Mouse (Mus musculus) lung, postnatal 4 days (tissue): ENCODE results near the gene Alppl2.
A peak's percentile ranks its signal among the peaks of the same experiment; 100 is the strongest.

ENCODE experiments used
- DNase-seq, 2 experiments: peaks; one replicate each; pipeline ENCODE4 v3.0.0; 2021

The Alppl2 gene

GRCm38 (mm10) chr1:87050072-87050471 lies 39.7 kb downstream of the Alppl2 start:
- DNase-seq = no peak

DNA sequence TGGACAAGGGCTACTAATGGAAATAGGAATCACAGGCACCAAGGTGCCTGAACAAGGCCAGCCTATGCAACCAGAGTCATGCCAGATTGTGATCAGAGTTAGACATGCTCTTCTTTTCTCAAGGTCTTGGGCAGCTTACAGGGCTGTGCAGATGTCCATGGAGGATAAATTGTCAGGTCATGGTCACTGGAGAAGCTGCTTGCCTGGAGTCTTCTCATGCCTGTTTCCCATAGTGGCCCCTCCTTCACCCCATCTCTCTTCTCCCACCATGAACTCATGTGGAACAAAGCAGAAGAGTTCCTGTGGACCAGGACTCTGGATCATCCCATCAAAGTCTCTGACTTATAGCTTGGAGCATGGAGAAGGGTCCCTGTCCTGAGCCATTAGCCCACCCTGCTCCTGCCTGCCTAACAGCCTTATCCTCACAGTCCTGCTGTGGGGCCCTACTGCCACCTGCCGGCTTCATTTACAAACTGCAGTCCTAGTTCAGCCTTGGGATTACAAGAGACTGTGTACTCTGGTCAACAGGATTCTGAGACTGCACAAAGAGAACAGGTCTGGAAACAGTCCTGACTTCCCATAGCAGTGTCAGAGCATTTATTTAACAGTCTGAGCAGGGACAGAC lies 47.8 kb downstream of the Alppl2 start:
- DNase-seq = peak; percentile 56 to 79

GRCm38 (mm10) chr1:87041119-87041518 lies 48.6 kb downstream of the Alppl2 start:
- DNase-seq = peak; percentile 58 to 80

- DNase-seq = no peak
Measured at GRCm38 (mm10) chr1:87038477-87039070, 51.2 kb downstream of the Alppl2 start.
